ENCODE assay signal across 7 mouse cellular contexts in genomic region chr13:16011372-16012242, GRCm38 (mm10). TPM values are rescaled to one million over a fixed set of nuclear protein-coding genes. Genes with fewer than 3 reads are reported as not detected.
DNase-seq lines count a peak whose midpoint lies in the region; ATAC-seq and TF ChIP-seq lines count a peak whose summit lies in the region.

Inhba (plus strand) TSS chr13:16011851.

- ATAC-seq in forebrain, postnatal 0 days = peak; percentile 76
- ATAC-seq in hindbrain, embryonic 11.5 days (ENCODE audit: low FRiP score) = peak; percentile 76
- peak; percentile 70 for ATAC-seq in megakaryocyte, adult 5-6 weeks (ENCODE audit: poor library complexity, severe bottlenecking)

- peak within 1 kb of the TSS; percentile 89 for H3K4me2 ChIP-seq in forebrain, postnatal 0 days (ENCODE audit: low read depth)
- H3K4me2 ChIP-seq in hindbrain, embryonic 11.5 days (replicated peaks; ENCODE audit: low read depth, low read length) = peak within 1 kb of the TSS; percentile 66

- peak; percentile 43 for DNase-seq in R1 (ENCODE audit: low read depth, low spot score)
- DNase-seq in cerebellum, adult 18-20 months = peak; percentile 15 to 45
- DNase-seq in forebrain, postnatal 0 days = peak; percentile 73
- peak; percentile 58 for DNase-seq in hindbrain, embryonic 11.5 days (ENCODE audit: low spot score)
- peak in 1 of 2 experiments; percentile 48 for DNase-seq in left cerebral cortex, adult 8-10 months (ENCODE audit: low spot score in 2 of 2)
- DNase-seq in retina, postnatal 1 day = peak; percentile 66

- peak within 1 kb of the TSS; percentile 62 for H3K9ac ChIP-seq in forebrain, postnatal 0 days
- H3K9ac ChIP-seq in hindbrain, embryonic 11.5 days (ENCODE audit: low read depth, low read length) = peak within 1 kb of the TSS; percentile 28; the same call in 1 of the 2 replicates

- no peaks in the 10 kb centered on the region for H3K9me3 ChIP-seq in forebrain, postnatal 0 days (ENCODE audit: low read length)
- H3K9me3 ChIP-seq in hindbrain, embryonic 11.5 days (ENCODE audit: control insufficient read depth, low read length) = no peaks in the 10 kb centered on the region

- WGBS in forebrain, postnatal 0 days = 3% methylated on average over 31 of the region's 31 CpGs
- 4% methylated on average over 31 of the region's 31 CpGs for WGBS in hindbrain, embryonic 11.5 days

- no peaks in the 10 kb centered on the region for H3K36me3 ChIP-seq in forebrain, postnatal 0 days (ENCODE audit: insufficient read depth)
- no peaks in the 10 kb centered on the region for H3K36me3 ChIP-seq in hindbrain, embryonic 11.5 days (ENCODE audit: control insufficient read depth, insufficient read depth, low read length)

- H3K27me3 ChIP-seq in forebrain, postnatal 0 days (ENCODE audit: insufficient read depth, low read length) = no peaks in the 10 kb centered on the region
- H3K27me3 ChIP-seq in hindbrain, embryonic 11.5 days (ENCODE audit: control insufficient read depth, insufficient read depth, low read length) = no peaks in the 10 kb centered on the region

- peak within 1 kb of the TSS; percentile 49 for H3K4me3 ChIP-seq in forebrain, postnatal 0 days (ENCODE audit: low read depth, low read length)
- H3K4me3 ChIP-seq in hindbrain, embryonic 11.5 days (ENCODE audit: low read depth, low read length) = peak within 1 kb of the TSS; percentile 37

- H3K27ac ChIP-seq in forebrain, postnatal 0 days (ENCODE audit: low read depth, low read length) = peak within 1 kb of the TSS; percentile 67; the same call in 1 of the 2 replicates
- no peak within 1 kb of the TSS for H3K27ac ChIP-seq in hindbrain, embryonic 11.5 days (ENCODE audit: low read depth, low read length)

- TF ChIP-seq CTCF in forebrain, postnatal 0 days (IDR thresholded peaks at IDR 0.05; ENCODE audit: low read depth) = no peak

- no peaks in the 10 kb centered on the region for H3K4me1 ChIP-seq in forebrain, postnatal 0 days (ENCODE audit: insufficient read depth)
- no peaks in the 10 kb centered on the region for H3K4me1 ChIP-seq in hindbrain, embryonic 11.5 days (replicated peaks; ENCODE audit: control insufficient read depth, insufficient read depth, low read length)

RNA-seq across cellular contexts. Expression of gene Inhba, which starts in this region (rescaled TPM):
- 2.0 and 4.5 TPM in 2 replicates for total RNA-seq in forebrain, postnatal 0 days (2014; rRNA removed)
- polyA plus RNA-seq in forebrain, postnatal 0 days (2015; fragmentation: Nextera tagmentation; extraction: Ambion mirVana) = 4.3 and 5.6 TPM in 2 replicates
- polyA plus RNA-seq in hindbrain, embryonic 11.5 days (2014; fragmentation: Nextera tagmentation; extraction: Ambion mirVana) = 0.78 and 0.99 TPM in 2 replicates
- total RNA-seq in left cerebral cortex, adult 8-10 months (2022) = 10 to 100 TPM in 3 of 4 experiments, 1 to 10 TPM in 1; 8.8 to 16.1 (median 13.9) TPM
- 6.1 and 9.2 TPM in 2 replicates for total RNA-seq in megakaryocyte, adult 5-6 weeks (2015)
- 2.6 and 5.4 TPM in 2 replicates for total RNA-seq in megakaryocyte, adult 5-6 weeks (2017)

Comparison
In these comparisons a context has a peak if more than half of its experiments do, and no peak if none do; other contexts are left out.
1. Peak in DNase-seq, ATAC-seq, H3K4me3 ChIP-seq, H3K9ac ChIP-seq and H3K4me2 ChIP-seq in hindbrain, embryonic 11.5 days; RNA of the gene not detected or under 1 TPM.